Mouse (Mus musculus) stomach, postnatal 0 days (tissue): Measurements from ENCODE around the gene Shisa2.

Experiments
- CTCF ChIP-seq: IDR thresholded peaks from 2 replicates; pipeline ENCODE4 v1.5.1; 2016; ENCODE audit warnings: antibody characterized with exemption, low read depth, mild to moderate bottlenecking, moderate library complexity
- EP300 ChIP-seq: optimal IDR thresholded peaks from 2 replicates; pipeline ENCODE3; 2016; ENCODE audit warnings: antibody characterized with exemption

GRCm38 (mm10) chr14:59657098-59657497 lies 32.0 kb downstream of the Shisa2 start:
- TF ChIP-seq CTCF (no peak), EP300 (no peak)
